Mouse (Mus musculus): ENCODE results near the gene Has3.
A peak's percentile ranks its signal among the peaks of the same experiment; 100 is the strongest.
"Not testable (repeated sequence)": the region's sequence is repeated elsewhere in the genome, so short reads cannot be mapped to it uniquely, and the experiment has no call there.

The Has3 gene

DNA sequence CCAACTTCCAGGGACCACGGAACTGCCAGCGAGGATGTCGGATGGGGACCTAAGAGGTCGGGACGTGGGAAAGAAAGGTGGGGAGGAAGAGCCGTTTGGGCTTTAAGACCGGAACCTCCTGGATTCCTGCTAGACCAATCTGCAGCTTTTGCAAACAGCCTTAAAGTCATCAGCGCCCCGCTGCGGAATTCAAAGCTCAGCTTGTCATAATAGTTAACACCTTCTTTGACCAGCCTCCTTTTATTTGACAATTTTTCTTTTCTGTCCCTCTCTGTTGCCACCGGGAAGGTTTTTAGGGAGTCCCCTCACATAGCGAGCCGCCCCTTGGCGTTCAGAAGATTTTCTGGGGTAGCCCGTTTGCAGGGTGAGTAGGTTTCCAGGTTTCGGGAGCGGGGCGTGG, at the start of gene Has3:
Gene Has3 (plus strand): TSS at position 192 of the 400 bp plus-strand sequence.
- DNase-seq (ENCODE audit: low spot score): no peak

DNA sequence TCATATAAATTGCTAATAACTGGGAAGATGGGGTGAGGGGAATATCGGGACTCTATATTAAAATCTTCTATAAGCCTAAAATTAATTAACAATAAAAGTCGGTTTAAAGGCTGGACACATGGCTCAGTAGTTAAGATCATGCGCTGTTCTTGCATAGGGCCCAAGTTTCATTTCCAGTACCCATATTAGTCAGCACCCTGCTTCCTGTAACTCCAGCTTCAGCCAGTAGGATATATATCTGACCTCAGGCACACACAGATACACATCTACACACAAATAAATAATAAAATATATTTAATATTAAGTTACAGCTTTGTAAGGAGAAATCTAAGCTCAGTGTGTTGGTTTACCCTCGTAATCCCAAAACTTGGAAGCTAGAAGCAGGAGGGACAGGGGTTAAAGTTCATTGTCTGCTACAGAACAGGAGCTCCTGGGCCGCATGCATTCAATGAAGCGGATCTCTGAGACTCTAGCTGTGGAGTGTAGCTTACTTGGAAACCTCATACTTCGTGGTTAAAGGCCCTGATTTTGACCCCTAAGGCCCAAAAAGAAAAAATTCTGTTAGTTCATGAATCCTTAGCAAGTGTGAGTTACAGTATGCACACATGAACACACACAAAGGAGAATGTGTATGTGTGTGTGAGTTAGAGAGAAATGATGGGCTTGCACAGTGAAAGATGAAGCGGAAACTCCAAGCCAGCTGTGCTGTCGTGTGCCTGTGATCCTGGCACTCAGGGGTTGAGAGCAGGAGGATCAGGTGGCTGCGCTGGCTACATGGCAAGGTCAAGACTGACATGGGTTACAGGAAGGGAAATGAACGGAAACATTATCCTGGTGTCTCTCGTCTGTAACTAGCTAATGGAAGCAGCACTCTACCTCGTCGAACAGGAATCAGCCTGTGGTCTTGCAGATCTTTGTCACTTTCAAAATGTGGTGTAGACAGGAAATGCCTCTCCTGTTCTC, 49.2 kb upstream of the Has3 start:
- DNase-seq (ENCODE audit: low spot score): no peak

DNA sequence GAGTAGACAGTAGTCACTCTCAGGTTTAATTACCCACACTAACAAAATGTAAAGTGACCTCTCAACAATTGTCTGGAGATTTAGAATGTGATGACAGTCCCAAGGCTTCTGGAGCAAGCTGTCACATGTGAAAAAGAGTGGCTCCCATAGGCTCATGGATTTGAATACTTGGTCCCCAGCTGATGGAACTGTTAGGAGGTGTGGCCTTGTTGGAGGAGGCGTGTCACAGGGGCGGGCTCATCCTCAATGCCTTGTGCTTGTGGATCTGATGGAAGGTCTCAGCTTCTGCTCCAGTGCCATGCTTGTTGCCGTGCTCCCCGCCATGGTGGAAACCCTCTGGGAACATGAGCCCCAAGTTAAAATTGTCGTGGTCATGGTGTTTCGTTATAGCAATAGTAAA, 41.1 kb upstream of the Has3 start:
- no peak for DNase-seq (ENCODE audit: low spot score)

DNA sequence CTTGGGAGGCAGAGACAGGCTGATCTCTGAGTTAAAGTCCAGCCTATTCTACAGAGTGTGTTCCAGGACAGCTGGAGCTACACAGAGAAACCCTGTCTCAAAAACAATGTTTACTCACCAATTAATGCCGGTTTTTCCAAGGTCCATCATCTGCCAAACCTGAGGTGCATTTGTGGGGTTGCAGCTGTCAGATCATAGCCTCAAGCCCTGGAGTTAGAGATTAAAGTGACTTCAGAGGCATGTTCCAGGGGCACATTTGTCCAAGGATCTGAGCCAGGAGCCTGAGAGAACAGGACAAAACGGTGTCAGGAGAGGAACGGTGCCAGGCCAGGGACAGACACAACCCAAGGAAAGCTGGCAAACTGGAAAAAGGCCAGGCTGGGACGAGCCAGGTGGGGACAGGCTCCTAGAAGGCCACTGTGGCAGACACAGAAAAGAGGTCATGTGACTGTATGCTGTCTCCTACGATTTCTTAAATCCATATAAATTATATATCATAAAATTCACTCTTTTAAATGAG, 40.5 kb upstream of the Has3 start:
- DNase-seq (ENCODE audit: low spot score): no peak

DNA sequence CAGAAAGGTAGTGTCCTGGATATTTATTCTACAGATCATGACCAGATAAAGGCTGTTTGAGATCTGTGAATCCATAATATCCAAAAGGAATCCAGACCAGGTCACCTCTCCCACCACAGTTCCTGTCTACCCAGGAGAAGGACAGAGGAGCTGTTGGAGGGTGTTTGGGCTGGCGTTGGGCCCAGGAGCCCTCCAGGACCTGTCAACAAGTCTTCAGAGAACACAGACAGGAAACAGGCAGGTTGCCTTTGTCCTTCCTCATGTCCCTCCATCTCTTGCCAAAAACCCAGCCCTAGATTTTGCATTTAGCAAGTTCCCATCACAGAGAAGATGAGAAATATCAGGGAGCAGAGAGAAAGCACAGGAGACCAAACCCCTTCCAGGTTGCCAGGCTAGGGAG, 35.1 kb upstream of the Has3 start:
- no peak for DNase-seq (ENCODE audit: low spot score)

DNA sequence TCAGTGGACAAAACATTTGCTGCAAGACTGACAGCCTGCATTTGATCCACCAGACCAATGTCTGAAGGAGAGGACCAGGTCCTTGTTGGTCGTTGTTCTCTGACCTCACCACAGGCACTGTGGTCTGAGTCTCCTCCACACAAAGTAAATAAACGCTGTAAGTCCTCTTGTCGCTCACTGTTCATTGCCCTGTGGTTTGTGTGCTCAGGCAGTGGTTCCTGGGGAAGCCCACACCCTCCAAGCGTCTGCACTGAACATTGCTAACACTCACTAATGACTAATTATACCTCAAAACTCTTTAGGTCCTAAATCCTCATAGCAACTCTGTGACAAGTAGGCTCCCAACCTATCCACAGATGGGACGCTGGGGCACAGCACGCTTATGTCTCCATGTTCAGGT, 33.5 kb upstream of the Has3 start:
- no peak for DNase-seq (ENCODE audit: low spot score)

DNA sequence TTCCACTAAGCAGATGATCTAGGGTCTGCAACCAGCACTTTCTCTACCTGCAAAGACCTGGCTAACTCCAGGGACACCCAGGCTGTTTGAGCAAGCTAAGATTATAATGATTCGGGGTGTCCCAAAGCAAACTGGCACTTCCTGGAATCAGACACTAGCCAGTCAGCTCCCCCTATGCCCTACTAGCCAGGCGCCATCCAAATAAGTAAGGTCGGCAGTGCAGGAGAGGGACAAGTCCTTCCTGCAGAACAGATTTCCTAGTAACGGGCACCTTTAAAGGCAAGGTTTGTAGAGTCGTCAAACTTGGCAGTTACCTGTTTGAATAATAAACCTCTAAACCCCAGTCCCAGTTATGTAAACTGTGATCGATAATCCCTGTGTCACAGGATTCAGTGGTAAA, 31.2 kb upstream of the Has3 start:
- no peak for DNase-seq (ENCODE audit: low spot score)

DNA sequence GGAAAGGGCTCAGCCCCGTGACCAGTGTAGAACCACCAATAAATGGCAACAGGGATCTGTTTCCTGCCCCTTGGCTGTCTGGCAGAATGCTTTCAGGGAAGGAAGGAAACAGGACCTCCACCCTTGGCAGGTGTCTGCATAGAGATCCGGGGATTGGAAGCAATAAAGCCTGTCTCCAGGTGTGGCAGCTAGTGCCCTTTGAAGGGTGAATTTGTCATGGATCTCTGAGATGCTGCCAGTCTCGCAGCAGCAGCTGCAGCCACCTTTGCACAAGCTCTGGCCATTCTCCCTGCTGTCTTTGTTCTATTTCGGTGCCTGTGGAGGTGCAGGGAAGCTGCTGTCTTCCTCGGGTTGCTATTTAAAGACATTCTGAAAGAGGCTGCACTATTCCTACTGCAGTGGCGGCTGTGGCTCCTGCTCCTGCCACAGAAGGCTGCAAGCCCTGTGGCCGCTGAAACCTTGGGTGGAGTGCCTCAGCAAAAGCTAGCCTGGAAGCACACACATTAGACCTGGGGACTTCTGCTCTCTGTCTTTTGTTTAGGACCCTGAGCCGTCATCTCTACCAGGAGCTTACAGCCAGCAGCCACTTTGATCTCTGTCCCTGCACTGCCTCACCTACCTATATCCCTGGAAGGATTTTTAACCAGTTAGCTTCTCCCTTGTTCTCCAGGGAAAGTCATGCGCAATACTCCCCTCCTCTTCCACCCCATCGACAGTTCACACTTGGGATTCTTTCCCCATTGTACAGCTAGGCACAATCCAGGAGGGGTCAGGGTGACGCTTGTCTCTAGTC, 30.6 kb upstream of the Has3 start:
- DNase-seq (ENCODE audit: low spot score): no peak

DNA sequence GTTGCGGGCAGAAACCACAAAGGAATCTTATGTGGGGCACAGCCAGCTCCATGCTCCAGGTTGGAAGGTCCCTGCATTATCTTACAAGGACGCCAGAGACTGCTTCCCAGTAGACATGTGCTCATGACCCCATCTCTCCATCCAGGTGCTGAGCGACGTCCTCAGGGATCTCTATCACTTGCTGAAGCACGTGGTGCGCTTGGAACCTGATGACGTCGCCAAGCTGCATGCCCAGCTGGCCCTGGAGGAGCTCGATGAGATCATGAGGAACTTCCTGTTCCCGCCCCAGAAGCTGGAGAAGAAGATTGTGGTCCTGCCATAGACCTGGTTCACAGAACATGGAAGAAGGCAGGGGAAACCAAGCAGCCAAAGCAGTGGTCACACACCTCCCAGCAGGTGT, 20.0 kb upstream of the Has3 start:
- DNase-seq (ENCODE audit: low spot score): no peak

DNA sequence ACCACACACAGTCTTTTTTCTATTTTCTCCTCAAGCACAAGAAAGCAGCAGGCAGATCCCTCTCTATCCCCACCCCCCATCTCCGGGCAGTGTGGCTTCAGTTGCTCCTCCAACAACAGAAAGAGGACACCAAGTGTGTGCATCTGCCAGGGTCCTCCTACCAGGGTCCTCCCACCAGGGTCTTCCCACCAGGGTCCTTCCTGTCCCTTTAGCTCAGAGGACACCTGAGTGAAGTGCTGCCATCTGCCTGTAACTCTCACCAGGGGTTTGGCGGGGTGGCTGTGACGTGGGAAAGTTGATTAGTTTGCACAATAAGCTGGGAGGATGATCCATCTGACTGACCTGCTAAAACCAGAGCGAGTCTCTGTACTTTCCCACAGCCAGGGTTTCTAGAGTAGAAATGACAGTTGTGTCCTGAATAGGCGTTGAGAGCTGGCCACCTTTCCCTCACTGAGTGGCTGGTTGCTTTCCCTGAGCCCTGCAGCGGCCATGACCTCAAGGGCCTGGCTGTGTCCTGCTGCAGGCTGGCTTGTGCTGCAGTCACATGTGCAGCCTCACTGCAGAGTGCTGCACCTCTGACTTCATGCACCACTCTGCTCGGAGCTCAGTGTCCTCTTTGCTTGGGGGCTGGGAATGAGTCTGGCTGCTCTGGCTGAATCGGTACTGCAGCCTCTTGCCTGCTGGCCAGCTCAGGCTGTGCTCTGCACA, 15.4 kb upstream of the Has3 start:
- no peak for DNase-seq (ENCODE audit: low spot score)

DNA sequence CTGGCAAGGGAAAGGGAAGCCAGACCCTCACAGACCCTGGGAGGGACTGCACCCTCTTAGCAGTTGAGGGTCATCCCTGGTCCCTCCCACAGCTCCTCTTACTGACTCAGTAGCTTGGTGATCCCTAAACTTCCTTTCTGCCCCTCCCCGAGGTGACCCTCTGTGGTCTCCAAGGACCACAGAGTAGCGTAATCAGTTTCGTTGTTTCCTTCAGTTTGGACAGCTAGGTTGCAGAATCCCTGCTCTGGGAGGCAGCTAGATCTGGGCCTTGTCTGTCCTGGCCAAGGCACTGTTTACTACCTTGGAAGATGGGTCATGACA, 14.8 kb upstream of the Has3 start:
- no peak for DNase-seq (ENCODE audit: low spot score)

DNA sequence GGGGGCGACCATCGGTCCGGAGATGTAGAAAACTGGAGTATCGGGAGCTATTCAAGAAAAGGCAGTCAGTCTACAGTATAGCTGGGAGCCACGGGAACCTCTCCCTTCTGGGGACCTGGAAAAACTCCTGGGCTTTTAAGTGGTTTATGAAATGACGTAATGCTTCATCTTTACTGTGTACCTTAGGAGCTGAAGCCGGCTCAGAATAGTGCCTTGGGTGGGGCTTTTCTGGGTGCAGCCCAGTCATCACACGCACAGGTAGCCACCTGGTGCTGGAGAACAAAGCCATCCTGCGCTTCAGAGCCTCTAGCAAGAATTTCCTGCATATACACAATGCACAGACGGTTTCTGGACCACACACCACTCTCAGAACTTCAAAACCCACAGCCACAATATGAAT, 7.2 kb upstream of the Has3 start:
- DNase-seq (ENCODE audit: low spot score): no peak

DNA sequence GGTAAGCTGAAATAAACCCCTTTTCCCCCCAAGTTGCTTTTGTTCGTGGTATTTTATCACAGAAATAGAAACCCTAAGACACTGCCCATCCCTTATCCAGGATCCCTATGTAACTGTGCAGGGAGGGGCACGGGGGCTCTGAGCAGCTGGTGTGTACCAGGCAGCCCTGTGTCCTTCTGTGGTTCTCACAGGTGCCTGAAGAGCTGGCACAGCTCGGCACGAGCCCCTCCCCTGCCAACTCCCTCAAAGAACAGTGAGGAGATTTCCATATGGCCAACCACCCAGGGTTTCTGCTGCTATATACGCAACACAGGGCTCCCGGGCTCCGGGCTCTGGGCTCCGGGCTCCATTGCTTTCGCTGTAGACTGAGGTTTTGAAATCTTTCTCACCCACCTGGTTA, 4.7 kb upstream of the Has3 start:
- no peak for DNase-seq (ENCODE audit: low spot score)

DNA sequence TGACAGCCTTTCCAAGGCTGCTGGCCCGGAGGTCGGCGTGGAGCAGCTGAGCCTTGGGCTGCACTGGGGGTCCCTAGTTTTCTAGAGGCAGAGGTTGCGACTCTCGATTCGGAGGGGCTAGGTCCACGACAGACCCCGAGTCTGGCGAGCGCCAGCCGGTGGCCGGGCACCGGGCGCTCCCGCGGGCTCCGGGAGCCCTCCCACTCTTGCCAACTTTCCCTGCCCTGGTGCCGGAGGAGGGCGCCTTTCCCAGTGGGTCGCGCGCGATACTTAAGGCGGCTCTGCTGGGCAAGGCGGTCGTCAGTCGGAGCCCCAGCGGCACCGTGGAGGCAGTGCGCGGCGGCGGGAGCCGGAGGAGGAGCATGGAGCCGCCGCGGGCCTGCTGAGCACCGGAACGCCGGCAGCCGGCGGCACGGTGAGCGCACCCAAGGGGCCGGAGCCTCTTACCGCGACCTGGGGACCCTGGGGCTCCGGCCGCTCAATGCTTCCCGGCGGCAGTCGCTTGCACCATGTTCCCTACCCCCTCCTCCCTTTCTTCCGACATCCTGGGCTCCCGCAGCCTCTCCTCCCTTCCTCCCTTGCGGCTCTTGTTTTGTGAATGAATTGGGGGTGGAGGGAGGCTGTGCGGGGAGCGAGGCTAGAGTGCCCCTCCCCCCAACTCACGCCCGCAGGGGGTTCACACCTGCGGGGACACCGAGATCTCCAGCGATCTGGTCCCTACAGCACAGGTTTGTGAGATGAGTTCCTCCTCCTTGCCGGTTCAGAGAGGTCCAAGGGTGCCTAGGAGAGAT, 690 bp downstream of the Has3 start:
- peak; percentile 45 for DNase-seq (ENCODE audit: low spot score)

DNA sequence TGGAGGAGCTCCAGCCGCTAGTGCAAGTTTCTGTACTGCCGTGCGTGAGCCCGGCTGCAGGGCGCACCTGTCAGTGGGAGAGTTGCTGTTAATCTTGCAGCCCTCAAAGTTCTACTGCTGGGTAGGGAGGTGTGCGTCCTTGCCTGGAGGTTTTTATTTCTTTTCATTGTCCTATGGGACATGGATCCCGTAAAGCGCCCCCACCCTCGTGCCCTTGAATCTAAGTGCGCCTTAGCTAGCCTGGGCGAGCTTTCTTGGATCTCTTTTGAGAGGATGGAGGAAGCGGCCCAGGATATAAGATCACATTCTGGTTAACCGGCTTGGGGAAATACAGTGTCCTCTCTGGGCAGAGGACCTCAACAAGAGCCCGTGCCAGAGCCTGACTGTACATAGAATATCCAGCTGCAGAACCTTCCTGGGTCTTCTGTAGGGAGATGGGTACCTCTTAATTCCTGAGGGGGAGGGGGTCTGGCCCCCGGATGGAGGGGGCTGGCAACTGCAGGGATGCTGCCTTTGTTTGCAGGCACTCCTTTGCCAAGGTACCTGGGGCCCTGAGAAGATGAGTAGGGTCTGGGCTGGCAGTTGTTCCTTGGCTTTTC, 1.4 kb downstream of the Has3 start:
- no peak for DNase-seq (ENCODE audit: low spot score)

DNA sequence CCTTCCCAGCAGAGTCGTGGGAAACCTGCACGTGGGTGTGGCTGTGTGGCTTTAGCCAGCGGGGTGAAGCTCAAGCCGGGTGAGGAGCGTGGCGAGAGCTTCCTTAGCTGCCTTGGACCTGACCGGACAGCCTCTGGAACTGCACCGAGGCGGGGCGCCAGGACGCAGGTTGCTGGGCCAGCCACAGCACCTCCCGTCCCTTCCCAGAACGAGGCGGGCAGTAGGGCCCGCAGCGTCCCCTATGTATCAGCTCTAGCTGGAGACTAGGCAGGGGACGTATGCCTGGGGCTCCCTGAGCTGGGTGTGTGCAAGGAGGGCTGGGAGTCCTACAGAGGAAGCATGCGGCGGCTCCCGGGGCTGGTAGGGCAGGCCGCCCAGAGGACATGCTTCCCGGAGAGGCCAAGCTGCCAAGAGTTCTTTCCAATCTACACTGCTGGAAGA, 1.9 kb downstream of the Has3 start:
- DNase-seq (ENCODE audit: low spot score): peak; percentile 43

DNA sequence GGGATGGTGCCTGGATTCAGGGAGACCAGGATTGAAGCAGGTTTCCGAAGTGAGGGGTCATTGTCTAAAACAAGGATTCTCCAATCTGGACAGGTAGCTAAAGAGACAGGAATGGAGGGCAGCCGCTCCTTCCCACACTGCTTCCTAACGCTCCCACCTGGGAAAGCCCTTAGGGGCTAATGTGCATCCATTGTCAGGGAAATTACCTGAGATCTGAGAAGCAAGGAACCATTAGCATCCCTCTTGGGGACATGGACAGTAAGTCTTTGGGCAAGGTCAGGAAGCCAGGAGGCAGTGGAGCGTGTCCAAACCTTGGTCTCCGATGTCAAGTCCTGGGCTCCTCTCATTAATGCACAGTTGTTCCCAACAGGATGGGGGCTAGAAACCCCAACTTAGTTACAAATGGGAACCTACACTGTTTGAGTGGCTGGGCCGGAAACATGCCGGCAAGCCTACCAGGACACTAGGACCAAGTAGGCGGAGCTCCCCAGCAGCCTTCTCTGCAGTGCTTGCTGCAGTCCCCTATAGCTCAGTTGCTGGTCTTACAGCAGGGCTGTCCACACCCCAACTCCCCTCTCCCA, 2.5 kb downstream of the Has3 start:
- no peak for DNase-seq (ENCODE audit: low spot score)

DNA sequence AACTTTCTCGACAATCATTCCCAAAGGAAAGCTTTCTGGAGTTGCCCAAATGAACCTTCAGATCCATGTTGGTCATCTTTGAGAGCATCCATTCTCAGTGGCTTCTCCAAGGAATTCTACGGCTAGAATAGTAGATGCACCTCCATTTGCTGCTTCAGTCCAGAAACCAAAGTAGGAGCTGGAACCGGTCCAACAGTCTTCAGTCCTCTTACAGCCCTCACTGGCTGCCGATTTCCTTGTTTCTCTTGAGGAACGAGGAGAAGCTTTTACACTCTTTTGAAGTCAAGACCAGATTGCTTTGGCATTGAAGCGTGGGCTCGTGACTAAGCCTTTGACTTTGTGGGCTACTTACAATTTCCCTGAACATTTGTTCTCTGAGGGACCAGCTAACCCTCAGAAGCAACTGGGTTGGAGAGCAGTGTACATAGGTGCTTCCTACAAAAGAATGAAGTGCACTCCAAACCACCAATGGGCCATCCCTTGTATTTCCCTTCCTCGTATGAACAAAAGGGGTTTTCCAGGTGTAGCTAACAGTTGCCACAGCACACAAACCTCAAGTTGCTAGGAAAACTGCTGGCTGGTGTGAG, 10.2 kb downstream of the Has3 start:
- DNase-seq (ENCODE audit: low spot score): no peak

DNA sequence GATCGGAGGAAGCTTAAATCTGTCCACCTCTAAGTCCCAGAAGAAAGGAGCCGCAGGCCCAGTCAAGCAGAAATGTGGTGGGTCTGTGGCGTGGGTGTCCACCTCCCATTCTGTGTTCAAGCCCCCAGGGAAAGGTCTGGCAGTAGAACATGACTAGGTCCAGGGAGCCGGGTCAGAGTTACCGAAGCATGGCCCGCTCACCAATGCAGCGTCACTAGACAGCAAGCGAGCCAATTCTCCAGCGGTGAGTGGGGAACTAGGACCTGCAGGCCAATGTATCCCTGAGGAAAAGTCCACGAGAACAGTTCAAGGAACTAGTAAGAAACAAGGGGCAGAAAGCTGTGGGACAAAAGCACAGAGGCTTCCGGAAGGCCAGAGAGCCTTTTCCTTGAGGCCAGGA, 14.1 kb downstream of the Has3 start:
- not testable (repeated sequence) for DNase-seq (ENCODE audit: low spot score)

DNA sequence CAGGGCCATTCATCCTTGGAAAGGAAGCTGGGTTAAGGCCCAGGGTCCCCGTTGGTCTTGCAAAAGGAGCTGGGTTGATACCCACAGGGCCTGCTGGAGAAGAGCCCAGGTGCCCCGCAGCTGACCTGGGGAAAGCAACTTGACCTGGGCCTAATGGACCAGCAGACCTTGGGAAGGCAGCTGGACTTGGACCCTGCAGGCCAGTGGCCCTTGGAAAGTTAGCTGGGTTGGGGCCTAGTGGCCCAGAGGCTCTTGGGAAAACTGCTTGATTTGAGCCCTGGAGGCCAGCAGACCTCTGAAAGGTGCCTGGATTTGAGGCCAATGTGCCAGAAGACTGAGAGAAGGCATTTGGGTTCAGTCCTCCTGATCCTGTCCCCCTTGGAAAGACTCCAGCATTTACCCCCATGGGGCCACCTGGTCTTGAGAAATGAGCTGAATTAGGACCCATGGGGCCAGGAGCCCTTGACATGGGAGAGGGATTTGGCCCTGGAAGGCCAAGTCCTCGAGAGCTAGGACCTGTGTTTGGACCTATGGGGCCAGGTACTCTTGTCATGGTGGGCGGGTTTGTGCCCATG, 14.9 kb downstream of the Has3 start:
- DNase-seq (ENCODE audit: low spot score): not testable (repeated sequence)

All from ovary, postnatal 14 days (tissue).